Mouse (Mus musculus) CH12.LX (cell line): ENCODE data around the gene Lyl1.
A peak's percentile ranks its signal among the peaks of the same experiment; 100 is the strongest.

Experiments
- CTCF ChIP-seq, 2 experiments: IDR thresholded peaks in 1 of 2; conservative IDR thresholded peaks in 1 of 2; 2 replicates each; pipeline ENCODE4 v1.5.1; 2011 to 2012; ENCODE audit warnings: low read depth in 2 of 2, low read length in 2 of 2, improper control_type of control experiment in 1 of 2, inconsistent platforms in 1 of 2, mild to moderate bottlenecking in 1 of 2, moderate library complexity in 1 of 2
- E2F4 ChIP-seq: IDR thresholded peaks from 2 replicates; pipeline ENCODE4 v1.6.1; 2011; ENCODE audit warnings: low read depth, low read length, improper control_type of control experiment; ENCODE audit not compliant: insufficient replicate concordance
- ETS1 ChIP-seq: conservative IDR thresholded peaks from 2 replicates; pipeline ENCODE4 v1.6.1; 2012; ENCODE audit warnings: low read depth, mild to moderate bottlenecking, inconsistent platforms, low read length, improper control_type of control experiment, moderate library complexity
- NRF1 ChIP-seq: IDR thresholded peaks from 2 replicates; pipeline ENCODE4 v1.6.1; 2014; ENCODE audit warnings: low read depth, mild to moderate bottlenecking, inconsistent platforms, low read length, improper control_type of control experiment, moderate library complexity
- SIN3A ChIP-seq: IDR thresholded peaks from 2 replicates; pipeline ENCODE4 v1.6.1; 2012; ENCODE audit warnings: low read length, improper control_type of control experiment, inconsistent platforms
- TCF12 ChIP-seq: IDR thresholded peaks from 2 replicates; pipeline ENCODE4 v1.6.1; 2014; ENCODE audit warnings: low read depth, mild to moderate bottlenecking, inconsistent platforms, low read length, improper control_type of control experiment
- USF1 ChIP-seq: IDR thresholded peaks from 2 replicates; pipeline ENCODE4 v1.6.1; 2014; ENCODE audit warnings: low read depth, mild to moderate bottlenecking, inconsistent platforms, low read length, improper control_type of control experiment
- USF2 ChIP-seq: conservative IDR thresholded peaks from 2 replicates; pipeline ENCODE4 v1.6.1; 2011; ENCODE audit warnings: low read depth, low read length, improper control_type of control experiment
- ZKSCAN1 ChIP-seq: IDR thresholded peaks from 2 replicates; pipeline ENCODE4 v1.6.1; 2012; ENCODE audit warnings: low read depth, inconsistent platforms, low read length, improper control_type of control experiment, borderline replicate concordance

GRCm38 (mm10) chr8:84656641-84657126 is 44.6 kb upstream of the Lyl1 start:
- TF ChIP-seq CTCF (conservative IDR thresholded peaks at IDR 0.05 in 1 of 2, IDR thresholded peaks at IDR 0.05 in 1 of 2; ENCODE audit: low read depth in 2 of 2, low read length in 2 of 2) (no peak), SIN3A (no peak), E2F4 (0 out of 2 replicates have a peak, but pooled peaks have one; percentile 35), NRF1 (no peak), ZKSCAN1 (no peak), TCF12 (peak; percentile 51; the same call in 1 of the 2 replicates), ETS1 (peak; percentile 53), USF2 (no peak), USF1 (no peak)
